8 mouse cellular contexts compared by ENCODE assay signal in genomic region chr2:158555812-158556211, GRCm38 (mm10). TPM values are rescaled to one million over a fixed set of nuclear protein-coding genes. Genes with fewer than 3 reads are reported as not detected.
DNase-seq lines count a peak whose midpoint lies in the region; ATAC-seq and TF ChIP-seq lines count a peak whose summit lies in the region.

No protein-coding gene starts in this region.

- H3K4me3 ChIP-seq in lung, adult 2 months (replicated peaks; ENCODE audit: extremely low read depth, low read depth, low read length): no peak overlapping the region
- H3K4me3 ChIP-seq in forebrain, embryonic 12.5 days (replicated peaks): peak overlapping the region; percentile 29
- H3K4me3 ChIP-seq in limb, embryonic 12.5 days (replicated peaks): peak overlapping the region; percentile 21; the same call in 1 of the 2 replicates
- H3K4me3 ChIP-seq in neural tube, embryonic 14.5 days (ENCODE audit: low read depth, low read length): peak overlapping the region; percentile 19

- peak; percentile 9; the same call in 1 of the 2 replicates for ATAC-seq in forebrain, embryonic 12.5 days (ENCODE audit: low FRiP score)
- no peak for ATAC-seq in limb, embryonic 12.5 days (ENCODE audit: insufficient number of reproducible peaks, insufficient read depth, low FRiP score, low TSS enrichment, low read depth)
- ATAC-seq in neural tube, embryonic 14.5 days (ENCODE audit: low read depth): peak; percentile 19

- H3K27me3 ChIP-seq in forebrain, embryonic 12.5 days: peaks cover 48% of the 10 kb centered on the region
- peaks cover 66% of the 10 kb centered on the region for H3K27me3 ChIP-seq in limb, embryonic 12.5 days
- H3K27me3 ChIP-seq in neural tube, embryonic 14.5 days (ENCODE audit: control insufficient read depth, insufficient read depth, low read length): no peaks in the 10 kb centered on the region

- no peaks in the 10 kb centered on the region for H3K36me3 ChIP-seq in forebrain, embryonic 12.5 days (replicated peaks)
- H3K36me3 ChIP-seq in limb, embryonic 12.5 days: no peaks in the 10 kb centered on the region
- no peaks in the 10 kb centered on the region for H3K36me3 ChIP-seq in neural tube, embryonic 14.5 days (ENCODE audit: control insufficient read depth, insufficient read depth, low read length)

- H3K9me3 ChIP-seq in forebrain, embryonic 12.5 days: no peaks in the 10 kb centered on the region
- 0 out of 2 replicates have a peak, but pooled peaks cover 3% of the 10 kb centered on the region for H3K9me3 ChIP-seq in limb, embryonic 12.5 days
- no peaks in the 10 kb centered on the region for H3K9me3 ChIP-seq in neural tube, embryonic 14.5 days (ENCODE audit: control insufficient read depth, low read length)

- peak overlapping the region; percentile 45 for H3K9ac ChIP-seq in forebrain, embryonic 12.5 days
- no peak overlapping the region for H3K9ac ChIP-seq in limb, embryonic 12.5 days (replicated peaks)
- H3K9ac ChIP-seq in neural tube, embryonic 14.5 days (replicated peaks; ENCODE audit: low read depth, low read length): no peak overlapping the region

- H3K4me2 ChIP-seq in forebrain, embryonic 12.5 days: peak overlapping the region; percentile 59
- H3K4me2 ChIP-seq in limb, embryonic 12.5 days: peak overlapping the region; percentile 52
- H3K4me2 ChIP-seq in neural tube, embryonic 14.5 days (ENCODE audit: low read depth, low read length): peak overlapping the region; percentile 48

- intact Hi-C loops in left cerebral cortex, postnatal 14 days (cut with DNase I): no loop called here

- no peak for TF ChIP-seq POLR2A in lung, adult 2 months (IDR thresholded peaks at IDR 0.05; ENCODE audit: borderline replicate concordance, extremely low read depth, low read depth, low read length)

- 4% methylated on average over 8 of the region's 8 CpGs for WGBS in lung, adult 2 months
- WGBS in forebrain, embryonic 12.5 days: 2% methylated on average over 8 of the region's 8 CpGs
- 3% methylated on average over 8 of the region's 8 CpGs for WGBS in limb, embryonic 12.5 days
- WGBS in neural tube, embryonic 14.5 days: 1% methylated on average over 8 of the region's 8 CpGs

- H3K4me1 ChIP-seq in lung, adult 2 months (ENCODE audit: control insufficient read depth, insufficient read depth, low read length): no peaks in the 10 kb centered on the region
- H3K4me1 ChIP-seq in forebrain, embryonic 12.5 days: peaks cover 43% of the 10 kb centered on the region
- peaks cover 6% of the 10 kb centered on the region for H3K4me1 ChIP-seq in limb, embryonic 12.5 days (replicated peaks)
- peaks cover 16% of the 10 kb centered on the region for H3K4me1 ChIP-seq in neural tube, embryonic 14.5 days (ENCODE audit: control insufficient read depth, insufficient read depth, low read length)

- H3K27ac ChIP-seq in forebrain, embryonic 12.5 days: peak overlapping the region; percentile 91
- no peak overlapping the region for H3K27ac ChIP-seq in limb, embryonic 12.5 days
- no peak overlapping the region for H3K27ac ChIP-seq in neural tube, embryonic 14.5 days (ENCODE audit: low read depth, low read length)

- TF ChIP-seq CTCF in lung, adult 2 months (IDR thresholded peaks at IDR 0.05; ENCODE audit: insufficient read depth, low read length): no peak

- peak; percentile 6 for DNase-seq in lung, adult 2 months
- DNase-seq in lung, postnatal 36 days: no peak
- DNase-seq in embryo, embryonic 9.5 days (ENCODE audit: extremely low spot score): no peak
- no peak for DNase-seq in left cerebral cortex, postnatal 14 days (ENCODE audit: low spot score in 2 of 2)
- DNase-seq in adrenal gland, postnatal 10 days: no peak

RNA-seq across cellular contexts. Expression of gene Arhgap40, which starts 43.2 kb away (rescaled TPM):
- polyA plus RNA-seq in lung, adult 2 months (2012; rRNA removed): 0.81 and 5.6 TPM in 2 replicates
- 0.36 and 0.81 TPM in 2 replicates for polyA plus RNA-seq in forebrain, embryonic 12.5 days (2016; fragmentation: Nextera tagmentation; extraction: Ambion mirVana)
- 0.16 and 0.24 TPM in 2 replicates for polyA plus RNA-seq in limb, embryonic 12.5 days (2016; fragmentation: Nextera tagmentation; extraction: Ambion mirVana)
- 0.91 and 1.4 TPM in 2 replicates for polyA plus RNA-seq in neural tube, embryonic 14.5 days (2014; fragmentation: Nextera tagmentation; extraction: Ambion mirVana)
- not detected for total RNA-seq in left cerebral cortex, postnatal 14 days (2021)
- not detected for total RNA-seq in adrenal gland, postnatal 10 days (2021)

RNA-seq across cellular contexts. Expression of gene Adig, which starts 53.4 kb away (rescaled TPM):
- 12.1 and 13.2 TPM in 2 replicates for polyA plus RNA-seq in lung, adult 2 months (2012; rRNA removed)
- polyA plus RNA-seq in forebrain, embryonic 12.5 days (2016; fragmentation: Nextera tagmentation; extraction: Ambion mirVana): not detected in 2 replicates
- 0.37 TPM in 1 of 2 replicates, not detected in the other for polyA plus RNA-seq in limb, embryonic 12.5 days (2016; fragmentation: Nextera tagmentation; extraction: Ambion mirVana)
- not detected in 2 replicates for polyA plus RNA-seq in neural tube, embryonic 14.5 days (2014; fragmentation: Nextera tagmentation; extraction: Ambion mirVana)
- not detected for total RNA-seq in left cerebral cortex, postnatal 14 days (2021)
- total RNA-seq in adrenal gland, postnatal 10 days (2021): 100 to 1,000 TPM; 157 to 196 TPM

RNA-seq across cellular contexts. Expression of gene Slc32a1, which starts 54.8 kb away (rescaled TPM):
- not detected in 2 replicates for polyA plus RNA-seq in lung, adult 2 months (2012; rRNA removed)
- polyA plus RNA-seq in forebrain, embryonic 12.5 days (2016; fragmentation: Nextera tagmentation; extraction: Ambion mirVana): 3.8 and 4.3 TPM in 2 replicates
- polyA plus RNA-seq in limb, embryonic 12.5 days (2016; fragmentation: Nextera tagmentation; extraction: Ambion mirVana): not detected in 2 replicates
- 9.2 and 10.7 TPM in 2 replicates for polyA plus RNA-seq in neural tube, embryonic 14.5 days (2014; fragmentation: Nextera tagmentation; extraction: Ambion mirVana)
- total RNA-seq in left cerebral cortex, postnatal 14 days (2021): 10 to 100 TPM; 89.6 to 100.0 TPM
- not detected for total RNA-seq in adrenal gland, postnatal 10 days (2021)
